In genomic region chr10:21065593-21065992, GRCm38 (mm10) we compare ENCODE assay signal across 15 mouse cellular contexts.
A peak's percentile ranks its signal among the peaks of the same experiment; 100 is the strongest.
DNase-seq lines count a peak whose midpoint lies in the region; ATAC-seq and TF ChIP-seq lines count a peak whose summit lies in the region.
"Had no signal": no experiment of that assay in that cellular context is flagged by ENCODE, and none has a peak within 500 bp of the region (broad histone marks: within the 10 kb centered on the region; RNA-seq: fewer than 3 reads in every experiment).

No protein-coding gene starts in this region.

- no peak overlapping the region for H3K4me2 ChIP-seq in midbrain, embryonic 16.5 days (ENCODE audit: low read length)
- no peak overlapping the region for H3K4me2 ChIP-seq in midbrain, postnatal 0 days (ENCODE audit: low read depth, low read length, poor library complexity, severe bottlenecking)
- no peak overlapping the region for H3K4me2 ChIP-seq in kidney, embryonic 14.5 days (replicated peaks; ENCODE audit: low read depth, low read length)
- H3K4me2 ChIP-seq: heart, embryonic 13.5 days; hindbrain, embryonic 12.5 days; stomach, embryonic 15.5 days had no signal

- H3K4me3 ChIP-seq in midbrain, embryonic 16.5 days (ENCODE audit: low read depth, low read length): no peak overlapping the region
- H3K4me3 ChIP-seq in midbrain, postnatal 0 days (ENCODE audit: low read depth, low read length): no peak overlapping the region
- H3K4me3 ChIP-seq in kidney, embryonic 14.5 days (ENCODE audit: low read length): no peak overlapping the region
- H3K4me3 ChIP-seq: heart, embryonic 13.5 days; hindbrain, embryonic 12.5 days; stomach, embryonic 15.5 days had no signal

- no peaks in the 10 kb centered on the region for H3K27me3 ChIP-seq in midbrain, embryonic 16.5 days (ENCODE audit: control insufficient read depth, insufficient read depth, low read depth, low read length)
- H3K27me3 ChIP-seq in midbrain, postnatal 0 days (ENCODE audit: insufficient read depth, low read length): no peaks in the 10 kb centered on the region
- no peaks in the 10 kb centered on the region for H3K27me3 ChIP-seq in kidney, embryonic 14.5 days (ENCODE audit: control insufficient read depth, insufficient read depth, low read length)
- H3K27me3 ChIP-seq: heart, embryonic 13.5 days; hindbrain, embryonic 12.5 days; stomach, embryonic 15.5 days had no signal

- 71% methylated on average over 8 of the region's 8 CpGs for WGBS in midbrain, embryonic 16.5 days
- 68% methylated on average over 8 of the region's 8 CpGs for WGBS in midbrain, postnatal 0 days
- 66% methylated on average over 8 of the region's 8 CpGs for WGBS in kidney, embryonic 14.5 days

- peaks cover 4% of the 10 kb centered on the region; the same call in 1 of the 2 replicates for H3K36me3 ChIP-seq in midbrain, embryonic 16.5 days (ENCODE audit: control insufficient read depth, insufficient read depth, low read length)
- H3K36me3 ChIP-seq in midbrain, postnatal 0 days (ENCODE audit: insufficient read depth, low read length): peaks cover 11% of the 10 kb centered on the region
- no peaks in the 10 kb centered on the region for H3K36me3 ChIP-seq in kidney, embryonic 14.5 days (ENCODE audit: control insufficient read depth, insufficient read depth, low read length)
- H3K36me3 ChIP-seq: heart, embryonic 13.5 days; hindbrain, embryonic 12.5 days; stomach, embryonic 15.5 days had no signal

- no peaks in the 10 kb centered on the region for H3K9me3 ChIP-seq in midbrain, embryonic 16.5 days (replicated peaks; ENCODE audit: control insufficient read depth, low read length, poor library complexity, severe bottlenecking)
- H3K9me3 ChIP-seq in midbrain, postnatal 0 days (ENCODE audit: low read length): no peaks in the 10 kb centered on the region
- no peaks in the 10 kb centered on the region for H3K9me3 ChIP-seq in kidney, embryonic 14.5 days (ENCODE audit: control insufficient read depth, low read length)
- H3K9me3 ChIP-seq: heart, embryonic 13.5 days; hindbrain, embryonic 12.5 days; stomach, embryonic 15.5 days had no signal

- 0 out of 2 replicates have a peak, but pooled peaks cover 2% of the 10 kb centered on the region for H3K4me1 ChIP-seq in midbrain, embryonic 16.5 days (ENCODE audit: control insufficient read depth, insufficient read depth, low read length)
- H3K4me1 ChIP-seq in midbrain, postnatal 0 days (ENCODE audit: insufficient read depth, low read length): no peaks in the 10 kb centered on the region
- H3K4me1 ChIP-seq in kidney, embryonic 14.5 days (ENCODE audit: control insufficient read depth, insufficient read depth, low read length): no peaks in the 10 kb centered on the region
- H3K4me1 ChIP-seq: hindbrain, embryonic 12.5 days; stomach, embryonic 15.5 days had no signal

- no peak for TF ChIP-seq CTCF in midbrain, postnatal 0 days (IDR thresholded peaks at IDR 0.05)

- no peak overlapping the region for H3K27ac ChIP-seq in midbrain, embryonic 16.5 days (ENCODE audit: low read length)
- no peak overlapping the region for H3K27ac ChIP-seq in midbrain, postnatal 0 days (ENCODE audit: low read depth, low read length)
- no peak overlapping the region for H3K27ac ChIP-seq in kidney, embryonic 14.5 days (ENCODE audit: low read depth, low read length)
- H3K27ac ChIP-seq: heart, embryonic 13.5 days; hindbrain, embryonic 12.5 days; macrophage; stomach, embryonic 15.5 days had no signal

- no peak overlapping the region for H3K9ac ChIP-seq in midbrain, embryonic 16.5 days (ENCODE audit: low read depth, low read length)
- no peak overlapping the region for H3K9ac ChIP-seq in midbrain, postnatal 0 days (replicated peaks; ENCODE audit: low read length, poor library complexity, severe bottlenecking)
- no peak overlapping the region for H3K9ac ChIP-seq in kidney, embryonic 14.5 days (ENCODE audit: low read depth, low read length)
- H3K9ac ChIP-seq: heart, embryonic 13.5 days; hindbrain, embryonic 12.5 days; stomach, embryonic 15.5 days had no signal

- 0 out of 2 replicates have a peak, but pooled peaks have one; percentile 18 for ATAC-seq in midbrain, embryonic 16.5 days
- ATAC-seq in midbrain, postnatal 0 days (ENCODE audit: low FRiP score): no peak
- peak; percentile 45 for ATAC-seq in granulocyte monocyte progenitor cell, adult 5-6 weeks (replicated peaks; ENCODE audit: poor library complexity, severe bottlenecking)
- 0 out of 2 replicates have a peak, but pooled peaks have one; percentile 27 for ATAC-seq in megakaryocyte, adult 5-6 weeks (ENCODE audit: poor library complexity, severe bottlenecking)
- no peak for ATAC-seq in kidney, embryonic 14.5 days (ENCODE audit: low FRiP score, low TSS enrichment)

- DNase-seq in midbrain, postnatal 0 days (ENCODE audit: low spot score): no peak
- peak; percentile 56 to 70 for DNase-seq in thymus, postnatal 36 days
- no peak for DNase-seq in urinary bladder, postnatal 36 days (ENCODE audit: low spot score in 2 of 2)
- DNase-seq in lung, postnatal 36 days: no peak
- DNase-seq: cerebellum, adult 2 months; gastrocnemius, postnatal 10 days; layer of hippocampus, postnatal 36 days had no signal

Comparison
In these comparisons a context has a peak if more than half of its experiments do, and no peak if none do; other contexts are left out.
1. ATAC-seq: peak in midbrain, embryonic 16.5 days (single experiment), granulocyte monocyte progenitor cell, adult 5-6 weeks (single experiment) and megakaryocyte, adult 5-6 weeks (single experiment); none in midbrain, postnatal 0 days (single experiment) and kidney, embryonic 14.5 days (single experiment).
2. DNase-seq: peak in thymus, postnatal 36 days (2 of 2); none in midbrain, postnatal 0 days (single experiment), urinary bladder, postnatal 36 days (0 of 2) and lung, postnatal 36 days (single experiment).